ENCODE assay signal across 12 mouse cellular contexts in the genomic region with DNA sequence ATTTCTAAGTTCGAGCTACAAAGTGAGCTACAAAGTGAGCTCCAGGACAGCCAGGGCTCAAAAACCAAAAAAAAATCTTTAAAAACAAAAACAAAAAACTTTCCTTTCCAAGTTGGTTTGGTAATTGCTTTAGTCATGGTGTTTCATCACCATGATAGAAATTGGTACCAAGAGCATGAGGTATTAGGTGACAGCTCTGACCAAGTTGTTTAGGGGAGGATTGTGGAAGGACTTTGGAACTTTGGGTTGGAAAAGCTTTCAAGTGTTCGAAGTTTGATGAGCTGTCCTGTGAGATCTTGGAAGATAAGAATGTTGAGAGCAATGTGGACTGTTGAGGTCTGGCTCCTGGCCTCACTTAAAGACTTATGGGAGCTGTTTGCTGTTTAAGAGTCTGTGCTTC.
"Had no signal": no experiment of that assay in that cellular context is flagged by ENCODE, and none has a peak within 500 bp of the region (broad histone marks: within the 10 kb centered on the region; RNA-seq: fewer than 3 reads in every experiment).

No protein-coding gene starts in this region.

- DNase-seq: gastrocnemius, adult 2 months; gastrocnemius, postnatal 10 days; gastrocnemius, postnatal 25 days; heart, adult 18-20 months; heart, postnatal 10 days; heart, postnatal 4 days; kidney, adult 18-20 months; kidney, adult 8-10 months; kidney, postnatal 10 days; kidney, postnatal 25 days; kidney, postnatal 4 days; left cerebral cortex, postnatal 4 days had no signal
